Mouse (Mus musculus): ENCODE data around the gene Masp2.

- TF ChIP-seq CTCF (IDR thresholded peaks at IDR 0.05; ENCODE audit: borderline replicate concordance, insufficient read depth, low read depth, low read length) (peak; percentile 74), POLR2A (IDR thresholded peaks at IDR 0.05; ENCODE audit: borderline replicate concordance, insufficient read depth, low read length) (no peak)
These were observed 5.4 kb downstream of the Masp2 start for GRCm38 (mm10) chr4:148607758-148608157.
